ENCODE assay signal across 12 mouse cellular contexts in the genomic region with DNA sequence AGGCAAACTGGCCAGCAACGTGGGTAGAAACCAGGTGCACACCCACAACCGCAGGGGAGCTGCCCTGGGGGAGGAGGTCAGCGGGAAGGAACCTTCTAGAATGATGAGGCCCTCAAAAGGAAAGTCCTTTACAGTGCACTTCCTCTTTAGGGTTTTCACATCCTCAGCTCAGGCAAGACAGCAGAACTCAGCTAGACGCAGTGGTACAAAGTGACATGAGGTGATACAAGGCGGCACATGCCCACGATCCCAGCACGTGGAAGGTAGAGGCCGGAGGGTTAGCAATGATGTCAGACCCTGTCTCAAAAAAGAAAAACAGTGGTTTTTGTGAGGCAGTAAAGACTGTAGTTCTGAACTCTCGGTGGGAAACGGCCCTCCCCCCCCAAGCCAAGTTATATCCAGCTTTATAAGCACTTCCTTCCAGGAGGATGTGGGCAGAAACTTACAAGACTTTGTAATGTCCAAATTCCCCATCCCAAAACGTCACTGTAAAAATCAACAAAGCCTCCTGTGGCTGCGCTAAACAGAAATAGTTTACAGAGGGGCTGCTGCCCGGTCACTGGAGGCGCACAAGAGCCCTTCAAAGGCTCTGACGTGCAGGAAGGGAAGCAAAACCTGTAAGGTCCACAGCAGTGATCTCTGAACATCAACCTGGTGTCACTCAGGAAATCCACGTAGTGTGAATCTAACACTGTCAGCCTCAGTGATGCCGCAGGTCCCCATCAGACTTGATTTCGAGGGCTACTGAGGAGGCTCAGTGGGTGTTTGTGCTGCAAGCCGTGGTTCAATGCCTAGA. TPM values are rescaled to one million over a fixed set of nuclear protein-coding genes. Genes with fewer than 3 reads are reported as not detected.
DNase-seq lines count a peak whose midpoint lies in the region; ATAC-seq lines count a peak whose summit lies in the region.
"Had no signal": no experiment of that assay in that cellular context is flagged by ENCODE, and none has a peak within 500 bp of the region (broad histone marks: within the 10 kb centered on the region; RNA-seq: fewer than 3 reads in every experiment).

No protein-coding gene starts in this region.

- no peak overlapping the region for H3K4me3 ChIP-seq in embryonic facial prominence, embryonic 10.5 days
- H3K4me3 ChIP-seq: left cerebral cortex, adult 2 months had no signal

- peaks cover 6% of the 10 kb centered on the region; the same call in 1 of the 2 replicates for H3K9me3 ChIP-seq in embryonic facial prominence, embryonic 10.5 days

- H3K36me3 ChIP-seq in embryonic facial prominence, embryonic 10.5 days (replicated peaks) = no peaks in the 10 kb centered on the region

- no peaks in the 10 kb centered on the region for H3K27me3 ChIP-seq in embryonic facial prominence, embryonic 10.5 days (replicated peaks; ENCODE audit: low read depth, poor library complexity, severe bottlenecking)

- no peak overlapping the region for H3K27ac ChIP-seq in embryonic facial prominence, embryonic 10.5 days (replicated peaks)
- H3K27ac ChIP-seq: left cerebral cortex, adult 2 months had no signal

- intact Hi-C loops in heart, postnatal 14 days (cut with DNase I) = no loop called here

- peak; percentile 20 to 39 for DNase-seq in heart, adult 9 months (ENCODE audit: low spot score in 2 of 2)
- DNase-seq in heart, postnatal 14 days = no peak
- DNase-seq in A20 (ENCODE audit: low read depth, low spot score) = peak; percentile 91
- DNase-seq in c-Kit-positive CD71-negative TER-119-negative erythroid progenitor cells, embryonic 14.5 days (ENCODE audit: low read depth) = peak; percentile 47
- no peak for DNase-seq in urinary bladder, postnatal 4 days (ENCODE audit: low spot score in 2 of 2)
- DNase-seq in embryonic facial prominence, embryonic 10.5 days (ENCODE audit: low spot score) = no peak
- no peak for DNase-seq in frontal cortex, postnatal 14 days (ENCODE audit: low spot score in 2 of 2)
- DNase-seq: cerebellum, adult 2 months had no signal

- peak; percentile 95 for ATAC-seq in megakaryocyte progenitor cell, adult 5-6 weeks (replicated peaks; ENCODE audit: poor library complexity)

- H3K4me1 ChIP-seq in embryonic facial prominence, embryonic 10.5 days = no peaks in the 10 kb centered on the region

- 70% methylated on average over 19 of the region's 19 CpGs for WGBS in embryonic facial prominence, embryonic 10.5 days

RNA-seq across cellular contexts. Expression of a gene that starts 38.5 kb away (rescaled TPM):
- total RNA-seq in heart, postnatal 14 days (2021) = under 1 TPM; 0.24 to 0.57 TPM
- total RNA-seq in megakaryocyte progenitor cell, adult 5-6 weeks (2015) = not detected in 2 replicates
- not detected in 2 replicates for total RNA-seq in megakaryocyte progenitor cell, adult 5-6 weeks (2017)
- not detected in 2 replicates for polyA plus RNA-seq in embryonic facial prominence, embryonic 10.5 days (2016; fragmentation: Nextera tagmentation; extraction: Ambion mirVana)
- total RNA-seq: gastrocnemius, postnatal 4 days had no signal
- polyA plus RNA-seq: intestine, embryonic 14.5 days had no signal

Comparison
In these comparisons a context has a peak if more than half of its experiments do, and no peak if none do; other contexts are left out.
1. DNase-seq: peak in heart, adult 9 months (2 of 2), A20 (single experiment) and c-Kit-positive CD71-negative TER-119-negative erythroid progenitor cells, embryonic 14.5 days (single experiment); none in heart, postnatal 14 days (0 of 2), urinary bladder, postnatal 4 days (0 of 2), embryonic facial prominence, embryonic 10.5 days (single experiment) and frontal cortex, postnatal 14 days (0 of 2).